Mouse (Mus musculus): Measurements from ENCODE around the gene Ncln.

DNA sequence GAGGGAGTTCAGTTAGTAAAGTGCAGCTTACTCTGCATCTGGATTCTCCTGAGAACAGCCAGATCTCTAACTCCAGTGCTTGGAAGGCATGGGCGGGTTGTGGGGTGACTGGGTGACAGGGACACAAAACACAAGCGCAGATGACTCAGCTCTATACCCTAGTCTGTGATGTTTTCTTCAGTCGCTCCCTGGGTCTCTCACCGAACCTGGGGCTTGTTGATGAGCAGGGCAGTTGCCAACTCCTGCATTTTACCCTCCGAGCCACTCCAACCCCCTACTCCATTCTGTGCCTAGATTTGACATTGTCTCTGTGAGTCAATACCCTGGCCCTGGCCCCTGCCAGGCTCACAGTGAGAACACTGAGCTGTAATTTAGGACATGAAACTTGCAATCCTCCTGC lies 5.7 kb upstream of the Ncln start:
- TF ChIP-seq POLR2A (IDR thresholded peaks at IDR 0.05; ENCODE audit: insufficient read depth, low read length) (no peak), CTCF (IDR thresholded peaks at IDR 0.05; ENCODE audit: low read depth, low read length) (no peak), EP300 (IDR thresholded peaks at IDR 0.05; ENCODE audit: insufficient read depth, low read depth, low read length) (no peak)
